Mouse (Mus musculus) adrenal gland, postnatal 10 days (tissue): ENCODE results near the gene Fstl1. TPM values are rescaled to one million over a fixed set of nuclear protein-coding genes. Genes with fewer than 3 reads are reported as not detected.

Experiments used
- DNase-seq: peaks from one replicate; pipeline ENCODE4 v3.0.0; 2021; ENCODE audit warnings: mixed read lengths
- total RNA-seq, 2 experiments: library from RNA; stranded (reverse); gene quantifications; 2 replicates each; pipeline ENCODE4 v1.2.3; 2021

The Fstl1 gene
- total RNA-seq, 2 experiments from 2014 or later, result 215 to 264 TPM

- no peak for DNase-seq
Measured at GRCm38 (mm10) chr16:37787558-37788194, 11.0 kb downstream of the Fstl1 start.

GRCm38 (mm10) chr16:37788367-37789014 lies 11.8 kb downstream of the Fstl1 start:
- peak; percentile 84 for DNase-seq

- DNase-seq, result no peak
Measured at GRCm38 (mm10) chr16:37789015-37789381, 12.3 kb downstream of the Fstl1 start.

GRCm38 (mm10) chr16:37789394-37789920 lies 12.8 kb downstream of the Fstl1 start:
- DNase-seq, result no peak

GRCm38 (mm10) chr16:37790008-37790780 lies 13.5 kb downstream of the Fstl1 start:
- DNase-seq, result no peak

- DNase-seq, result no peak
Measured at GRCm38 (mm10) chr16:37790781-37791175, 14.1 kb downstream of the Fstl1 start.

- no peak for DNase-seq
Measured at GRCm38 (mm10) chr16:37795651-37796150, 19.0 kb downstream of the Fstl1 start.

- DNase-seq, result no peak
Measured at GRCm38 (mm10) chr16:37796270-37796669, 19.6 kb downstream of the Fstl1 start.

GRCm38 (mm10) chr16:37801097-37801496 lies 24.4 kb downstream of the Fstl1 start:
- DNase-seq, result no peak

GRCm38 (mm10) chr16:37802686-37803295 lies 26.1 kb downstream of the Fstl1 start:
- DNase-seq, result no peak

GRCm38 (mm10) chr16:37803387-37803950 lies 26.8 kb downstream of the Fstl1 start:
- DNase-seq, result no peak

GRCm38 (mm10) chr16:37805746-37806495 lies 29.2 kb downstream of the Fstl1 start:
- DNase-seq, result no peak

- no peak for DNase-seq
Measured at GRCm38 (mm10) chr16:37807269-37807668, 30.6 kb downstream of the Fstl1 start.

GRCm38 (mm10) chr16:37808866-37809622 lies 32.4 kb downstream of the Fstl1 start:
- no peak for DNase-seq

- no peak for DNase-seq
Measured at GRCm38 (mm10) chr16:37809623-37809992, 32.9 kb downstream of the Fstl1 start.

GRCm38 (mm10) chr16:37811874-37812273 lies 35.2 kb downstream of the Fstl1 start:
- DNase-seq, result no peak

GRCm38 (mm10) chr16:37812474-37812886 lies 35.8 kb downstream of the Fstl1 start:
- peak; percentile 58 for DNase-seq

GRCm38 (mm10) chr16:37813691-37814382 lies 37.2 kb downstream of the Fstl1 start:
- peak; percentile 29 for DNase-seq

GRCm38 (mm10) chr16:37814383-37814971 lies 37.8 kb downstream of the Fstl1 start:
- peak; percentile 82 for DNase-seq
